Mouse (Mus musculus): ENCODE data around the gene Sesn2. TPM values are rescaled to one million over a fixed set of nuclear protein-coding genes. Genes with fewer than 3 reads are reported as not detected.

Gene Sesn2
- polyA plus RNA-seq, 2 experiments = 5.9 to 6.4 TPM

DNA sequence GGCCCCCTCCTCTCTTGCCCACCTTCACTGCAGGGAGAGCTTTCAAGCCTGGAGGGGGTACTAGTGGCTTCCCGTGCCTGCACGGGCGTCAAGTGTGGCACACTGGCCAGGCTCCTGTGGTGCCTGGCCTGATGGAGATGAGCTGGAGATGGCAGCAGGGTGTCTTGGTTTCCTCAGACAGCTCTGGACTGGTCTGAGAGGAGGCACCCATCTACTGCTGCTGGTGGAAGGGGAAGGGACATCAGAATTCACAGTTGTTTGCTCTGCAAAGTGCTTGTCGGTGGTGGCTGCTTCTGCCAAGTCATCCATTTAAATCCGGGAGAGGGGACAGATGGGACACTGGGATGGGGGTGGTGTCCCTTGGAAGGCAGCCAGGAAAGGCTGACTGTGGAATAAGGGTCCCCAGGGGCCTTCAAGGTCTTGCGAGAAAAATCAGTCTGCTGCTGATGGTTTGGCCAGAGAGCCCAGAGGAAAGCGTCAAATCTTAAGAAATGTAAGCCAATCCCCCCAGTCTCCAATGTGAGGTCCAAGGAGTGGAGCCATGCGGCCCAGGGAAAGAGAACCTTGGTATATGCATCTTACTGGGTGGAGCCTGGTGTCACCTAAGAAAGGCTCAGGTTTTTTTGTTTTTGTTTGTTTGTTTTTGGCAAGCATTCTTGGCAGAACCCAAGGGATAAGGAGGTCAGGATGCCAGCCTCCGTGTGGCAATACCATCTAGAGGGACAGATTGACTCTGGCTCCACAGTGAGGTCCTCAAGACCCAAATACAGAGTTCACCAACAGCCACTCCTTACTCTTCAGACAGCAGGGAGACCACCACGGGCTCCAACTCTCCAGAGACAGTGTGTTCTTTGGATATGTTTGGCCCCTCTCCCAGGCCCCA, 17.9 kb downstream of the Sesn2 start:
- DNase-seq (ENCODE audit: low spot score) = no peak
- no peaks in the 10 kb centered on the region for H3K27me3 ChIP-seq (ENCODE audit: control insufficient read depth, insufficient read depth, low read length)
- no peak overlapping the region for H3K4me3 ChIP-seq (replicated peaks; ENCODE audit: low read length)
- H3K9ac ChIP-seq (ENCODE audit: low read depth, low read length, severe bottlenecking) = no peak overlapping the region
- no peak for TF ChIP-seq POLR2A (IDR thresholded peaks at IDR 0.05; ENCODE audit: borderline replicate concordance, extremely low read depth, insufficient read depth, insufficient read length)
- ATAC-seq (ENCODE audit: low FRiP score, low read depth) = no peak
- no peak overlapping the region for H3K4me2 ChIP-seq (replicated peaks; ENCODE audit: low read depth, low read length, severe bottlenecking)
- no peaks in the 10 kb centered on the region for H3K4me1 ChIP-seq (ENCODE audit: control insufficient read depth, insufficient read depth, low read length)
- H3K36me3 ChIP-seq (ENCODE audit: control insufficient read depth, insufficient read depth, low read length) = peaks cover 23% of the 10 kb centered on the region
- no peaks in the 10 kb centered on the region for H3K9me3 ChIP-seq (ENCODE audit: control insufficient read depth, low read length)
- no peak overlapping the region for H3K27ac ChIP-seq (replicated peaks; ENCODE audit: low read depth, low read length)
- 73% methylated on average over 10 of the region's 10 CpGs for WGBS

DNA sequence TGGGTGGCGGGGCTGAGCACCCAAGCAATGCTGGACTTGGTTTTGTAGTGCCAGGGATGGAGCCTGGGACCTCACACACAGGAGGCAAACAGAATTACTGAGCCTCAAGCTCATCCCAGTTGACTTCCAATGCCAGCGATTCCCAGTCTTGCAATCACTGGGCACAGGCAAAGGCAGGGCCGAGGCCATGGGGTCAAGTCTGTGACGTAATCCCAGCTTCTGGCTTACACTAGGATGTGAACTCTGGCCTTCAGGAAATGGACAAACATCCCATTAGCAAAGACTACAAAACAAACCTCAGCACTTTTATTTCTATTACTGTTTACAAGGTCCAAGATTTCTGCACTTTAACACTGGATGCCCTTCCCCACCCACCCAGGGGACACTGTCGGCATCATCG, 18.6 kb downstream of the Sesn2 start:
- Histone ChIP-seq H3K27me3 (ENCODE audit: control insufficient read depth, insufficient read depth, low read length) (no peaks in the 10 kb centered on the region), H3K36me3 (ENCODE audit: control insufficient read depth, insufficient read depth, low read length) (peaks cover 18% of the 10 kb centered on the region), H3K4me2 (replicated peaks; ENCODE audit: low read depth, low read length, severe bottlenecking) (no peak overlapping the region), H3K9ac (ENCODE audit: low read depth, low read length, severe bottlenecking) (no peak overlapping the region), H3K9me3 (ENCODE audit: control insufficient read depth, low read length) (no peaks in the 10 kb centered on the region), H3K27ac (replicated peaks; ENCODE audit: low read depth, low read length) (no peak overlapping the region), H3K4me3 (replicated peaks; ENCODE audit: low read length) (no peak overlapping the region), H3K4me1 (ENCODE audit: control insufficient read depth, insufficient read depth, low read length) (no peaks in the 10 kb centered on the region)
- ATAC-seq (ENCODE audit: low FRiP score, low read depth) (no peak), DNase-seq (ENCODE audit: low spot score) (no peak)
- 86% methylated on average over 6 of the region's 6 CpGs for WGBS
- TF ChIP-seq POLR2A (IDR thresholded peaks at IDR 0.05; ENCODE audit: borderline replicate concordance, extremely low read depth, insufficient read depth, insufficient read length) = no peak

DNA sequence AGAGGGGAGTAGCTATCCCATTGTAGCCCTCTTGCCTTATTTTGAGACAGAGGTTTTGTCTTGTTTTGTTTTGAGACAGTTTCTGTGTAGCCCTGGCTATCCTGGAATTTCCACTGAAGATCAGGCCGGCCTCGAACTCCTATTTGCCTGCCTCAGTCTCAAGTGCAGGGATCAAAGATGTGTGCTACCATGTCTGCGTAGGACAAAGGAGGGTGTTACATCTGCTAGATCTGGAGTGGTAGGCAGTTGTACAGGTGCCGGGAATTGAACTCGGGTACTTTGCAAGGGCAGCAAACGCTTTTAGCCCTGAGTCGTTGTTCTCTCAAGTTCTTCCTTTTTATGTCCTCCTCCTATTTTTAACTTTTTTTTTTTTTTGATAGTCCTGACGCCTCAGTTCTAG, 19.2 kb downstream of the Sesn2 start:
- WGBS = 89% methylated on average over 8 of the region's 8 CpGs
- H3K27me3 ChIP-seq (ENCODE audit: control insufficient read depth, insufficient read depth, low read length) = no peaks in the 10 kb centered on the region
- no peak for TF ChIP-seq POLR2A (IDR thresholded peaks at IDR 0.05; ENCODE audit: borderline replicate concordance, extremely low read depth, insufficient read depth, insufficient read length)
- no peak overlapping the region for H3K9ac ChIP-seq (ENCODE audit: low read depth, low read length, severe bottlenecking)
- no peaks in the 10 kb centered on the region for H3K4me1 ChIP-seq (ENCODE audit: control insufficient read depth, insufficient read depth, low read length)
- no peak for ATAC-seq (ENCODE audit: low FRiP score, low read depth)
- no peak for DNase-seq (ENCODE audit: low spot score)
- H3K4me3 ChIP-seq (replicated peaks; ENCODE audit: low read length) = no peak overlapping the region
- H3K4me2 ChIP-seq (replicated peaks; ENCODE audit: low read depth, low read length, severe bottlenecking) = no peak overlapping the region
- no peak overlapping the region for H3K27ac ChIP-seq (replicated peaks; ENCODE audit: low read depth, low read length)
- peaks cover 15% of the 10 kb centered on the region for H3K36me3 ChIP-seq (ENCODE audit: control insufficient read depth, insufficient read depth, low read length)
- no peaks in the 10 kb centered on the region for H3K9me3 ChIP-seq (ENCODE audit: control insufficient read depth, low read length)

DNA sequence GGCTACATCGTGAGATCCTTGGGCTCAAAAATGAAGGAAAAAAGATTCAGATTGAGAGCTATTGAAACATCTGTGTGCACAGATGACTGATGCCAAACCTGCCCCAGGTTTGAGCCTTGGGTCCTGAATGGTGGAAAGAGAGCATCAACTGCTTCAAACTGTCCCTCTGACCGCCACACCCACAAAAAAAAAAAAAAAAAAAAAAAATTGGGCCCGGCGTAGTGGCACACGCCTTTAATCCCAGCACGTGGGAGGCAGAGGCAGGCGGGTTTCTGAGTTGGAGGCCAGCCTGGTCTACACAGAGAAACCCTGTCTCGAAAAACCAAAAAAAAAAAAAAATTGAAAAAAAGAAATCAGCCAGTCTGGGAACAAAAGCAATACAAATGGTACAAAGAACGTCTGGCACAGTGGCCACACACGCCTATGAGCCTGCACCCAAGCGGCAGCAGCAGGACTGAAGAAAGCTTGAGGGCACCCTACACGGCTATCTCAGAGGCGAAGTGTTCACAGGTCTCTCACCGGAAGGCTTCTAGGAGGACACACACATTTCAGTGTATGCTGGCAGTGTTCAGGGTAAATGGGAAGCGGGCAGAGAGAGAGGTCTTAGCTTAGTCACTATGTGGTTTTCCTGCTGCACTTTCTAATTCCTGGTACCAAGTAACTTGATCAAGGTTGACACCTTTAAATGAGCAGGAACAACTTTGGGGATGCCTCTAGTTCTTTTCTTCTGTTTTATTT, 19.9 kb downstream of the Sesn2 start:
- peaks cover 11% of the 10 kb centered on the region; the same call in 1 of the 2 replicates for H3K36me3 ChIP-seq (ENCODE audit: control insufficient read depth, insufficient read depth, low read length)
- no peak for TF ChIP-seq POLR2A (IDR thresholded peaks at IDR 0.05; ENCODE audit: borderline replicate concordance, extremely low read depth, insufficient read depth, insufficient read length)
- no peaks in the 10 kb centered on the region for H3K4me1 ChIP-seq (ENCODE audit: control insufficient read depth, insufficient read depth, low read length)
- no peak overlapping the region for H3K4me2 ChIP-seq (replicated peaks; ENCODE audit: low read depth, low read length, severe bottlenecking)
- H3K27me3 ChIP-seq (ENCODE audit: control insufficient read depth, insufficient read depth, low read length) = no peaks in the 10 kb centered on the region
- H3K9ac ChIP-seq (ENCODE audit: low read depth, low read length, severe bottlenecking) = no peak overlapping the region
- no peak for ATAC-seq (ENCODE audit: low FRiP score, low read depth)
- 93% methylated on average over 15 of the region's 15 CpGs for WGBS
- H3K4me3 ChIP-seq (replicated peaks; ENCODE audit: low read length) = no peak overlapping the region
- no peaks in the 10 kb centered on the region for H3K9me3 ChIP-seq (ENCODE audit: control insufficient read depth, low read length)
- no peak overlapping the region for H3K27ac ChIP-seq (replicated peaks; ENCODE audit: low read depth, low read length)
- DNase-seq (ENCODE audit: low spot score) = no peak

DNA sequence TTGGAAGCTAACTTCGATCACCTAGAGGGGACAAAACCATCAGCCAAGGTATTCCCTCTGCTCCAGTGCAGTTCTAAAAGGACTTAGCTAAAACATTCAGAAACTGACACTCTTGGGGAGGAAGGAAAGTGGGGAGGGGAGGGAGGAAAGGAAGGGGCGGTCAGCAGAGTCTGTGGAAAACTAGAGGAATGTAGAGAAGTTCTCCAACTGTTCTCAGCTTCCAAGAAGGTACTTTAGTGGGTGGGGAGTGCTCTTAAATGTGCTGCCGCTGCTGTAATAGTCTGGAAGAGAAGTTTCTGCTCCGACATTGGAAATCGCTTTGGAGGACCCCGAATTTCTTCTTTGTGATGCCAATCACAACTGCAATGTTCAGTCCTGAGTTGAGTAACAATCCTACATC, 21.3 kb downstream of the Sesn2 start:
- 58% methylated on average over 6 of the region's 6 CpGs for WGBS
- no peak overlapping the region for H3K4me2 ChIP-seq (replicated peaks; ENCODE audit: low read depth, low read length, severe bottlenecking)
- no peaks in the 10 kb centered on the region for H3K27me3 ChIP-seq (ENCODE audit: control insufficient read depth, insufficient read depth, low read length)
- H3K36me3 ChIP-seq (ENCODE audit: control insufficient read depth, insufficient read depth, low read length) = 0 out of 2 replicates have a peak, but pooled peaks cover 5% of the 10 kb centered on the region
- no peak for ATAC-seq (ENCODE audit: low FRiP score, low read depth)
- no peak overlapping the region for H3K27ac ChIP-seq (replicated peaks; ENCODE audit: low read depth, low read length)
- no peak overlapping the region for H3K9ac ChIP-seq (ENCODE audit: low read depth, low read length, severe bottlenecking)
- no peaks in the 10 kb centered on the region for H3K9me3 ChIP-seq (ENCODE audit: control insufficient read depth, low read length)
- no peak overlapping the region for H3K4me3 ChIP-seq (replicated peaks; ENCODE audit: low read length)
- DNase-seq (ENCODE audit: low spot score) = no peak
- no peak for TF ChIP-seq POLR2A (IDR thresholded peaks at IDR 0.05; ENCODE audit: borderline replicate concordance, extremely low read depth, insufficient read depth, insufficient read length)
- no peaks in the 10 kb centered on the region for H3K4me1 ChIP-seq (ENCODE audit: control insufficient read depth, insufficient read depth, low read length)

Measured in limb, embryonic 14.5 days (tissue).